Mouse (Mus musculus): Measurements from ENCODE around the gene Golga7b. TPM values are rescaled to one million over a fixed set of nuclear protein-coding genes. Genes with fewer than 3 reads are reported as not detected.
A peak's percentile ranks its signal among the peaks of the same experiment; 100 is the strongest.

Gene Golga7b
- polyA plus RNA-seq, 1 experiment: 33.7 TPM

- TF ChIP-seq CTCF (IDR thresholded peaks at IDR 0.05; ENCODE audit: borderline replicate concordance, extremely low read depth, insufficient read depth, insufficient read length): peak; percentile 32; the same call in 1 of the 2 replicates
- TF ChIP-seq POLR2A (IDR thresholded peaks at IDR 0.05; ENCODE audit: borderline replicate concordance, extremely low read depth, insufficient read depth, insufficient read length, poor library complexity, severe bottlenecking): no peak
- DNase-seq (ENCODE audit: low read depth): peak; percentile 87
Observed at GRCm38 (mm10) chr19:42255784-42256610, 8.6 kb downstream of the Golga7b start.

GRCm38 (mm10) chr19:42256611-42257240, 9.4 kb downstream of the Golga7b start:
- peak; percentile 83 for DNase-seq (ENCODE audit: low read depth)
- TF ChIP-seq POLR2A (IDR thresholded peaks at IDR 0.05; ENCODE audit: borderline replicate concordance, extremely low read depth, insufficient read depth, insufficient read length, poor library complexity, severe bottlenecking) (no peak), CTCF (IDR thresholded peaks at IDR 0.05; ENCODE audit: borderline replicate concordance, extremely low read depth, insufficient read depth, insufficient read length) (no peak)

- TF ChIP-seq CTCF (IDR thresholded peaks at IDR 0.05; ENCODE audit: borderline replicate concordance, extremely low read depth, insufficient read depth, insufficient read length) (no peak), POLR2A (IDR thresholded peaks at IDR 0.05; ENCODE audit: borderline replicate concordance, extremely low read depth, insufficient read depth, insufficient read length, poor library complexity, severe bottlenecking) (no peak)
- no peak for DNase-seq (ENCODE audit: low read depth)
Observed at GRCm38 (mm10) chr19:42257241-42257635, 9.9 kb downstream of the Golga7b start.

- no peak for TF ChIP-seq CTCF (IDR thresholded peaks at IDR 0.05; ENCODE audit: borderline replicate concordance, extremely low read depth, insufficient read depth, insufficient read length)
- no peak for TF ChIP-seq POLR2A (IDR thresholded peaks at IDR 0.05; ENCODE audit: borderline replicate concordance, extremely low read depth, insufficient read depth, insufficient read length, poor library complexity, severe bottlenecking)
- DNase-seq (ENCODE audit: low read depth): no peak
Observed at GRCm38 (mm10) chr19:42258031-42258430, 10.7 kb downstream of the Golga7b start.

GRCm38 (mm10) chr19:42258596-42258995, 11.2 kb downstream of the Golga7b start:
- TF ChIP-seq POLR2A (IDR thresholded peaks at IDR 0.05; ENCODE audit: borderline replicate concordance, extremely low read depth, insufficient read depth, insufficient read length, poor library complexity, severe bottlenecking) (no peak), CTCF (IDR thresholded peaks at IDR 0.05; ENCODE audit: borderline replicate concordance, extremely low read depth, insufficient read depth, insufficient read length) (no peak)
- no peak for DNase-seq (ENCODE audit: low read depth)

GRCm38 (mm10) chr19:42260486-42260885, 13.1 kb downstream of the Golga7b start:
- TF ChIP-seq POLR2A (IDR thresholded peaks at IDR 0.05; ENCODE audit: borderline replicate concordance, extremely low read depth, insufficient read depth, insufficient read length, poor library complexity, severe bottlenecking): no peak
- no peak for TF ChIP-seq CTCF (IDR thresholded peaks at IDR 0.05; ENCODE audit: borderline replicate concordance, extremely low read depth, insufficient read depth, insufficient read length)
- peak; percentile 17 for DNase-seq (ENCODE audit: low read depth)

GRCm38 (mm10) chr19:42263524-42263923, 16.1 kb downstream of the Golga7b start:
- DNase-seq (ENCODE audit: low read depth): no peak
- TF ChIP-seq CTCF (IDR thresholded peaks at IDR 0.05; ENCODE audit: borderline replicate concordance, extremely low read depth, insufficient read depth, insufficient read length) (no peak), POLR2A (IDR thresholded peaks at IDR 0.05; ENCODE audit: borderline replicate concordance, extremely low read depth, insufficient read depth, insufficient read length, poor library complexity, severe bottlenecking) (no peak)

- no peak for TF ChIP-seq POLR2A (IDR thresholded peaks at IDR 0.05; ENCODE audit: borderline replicate concordance, extremely low read depth, insufficient read depth, insufficient read length, poor library complexity, severe bottlenecking)
- no peak for TF ChIP-seq CTCF (IDR thresholded peaks at IDR 0.05; ENCODE audit: borderline replicate concordance, extremely low read depth, insufficient read depth, insufficient read length)
- peak; percentile 61 for DNase-seq (ENCODE audit: low read depth)
Observed at GRCm38 (mm10) chr19:42268337-42268736, 21.0 kb downstream of the Golga7b start.

GRCm38 (mm10) chr19:42270119-42270518, 22.7 kb downstream of the Golga7b start:
- DNase-seq (ENCODE audit: low read depth): no peak
- TF ChIP-seq CTCF (IDR thresholded peaks at IDR 0.05; ENCODE audit: borderline replicate concordance, extremely low read depth, insufficient read depth, insufficient read length): no peak
- no peak for TF ChIP-seq POLR2A (IDR thresholded peaks at IDR 0.05; ENCODE audit: borderline replicate concordance, extremely low read depth, insufficient read depth, insufficient read length, poor library complexity, severe bottlenecking)

- no peak for DNase-seq (ENCODE audit: low read depth)
- no peak for TF ChIP-seq POLR2A (IDR thresholded peaks at IDR 0.05; ENCODE audit: borderline replicate concordance, extremely low read depth, insufficient read depth, insufficient read length, poor library complexity, severe bottlenecking)
- no peak for TF ChIP-seq CTCF (IDR thresholded peaks at IDR 0.05; ENCODE audit: borderline replicate concordance, extremely low read depth, insufficient read depth, insufficient read length)
Observed at GRCm38 (mm10) chr19:42271182-42271581, 23.8 kb downstream of the Golga7b start.

GRCm38 (mm10) chr19:42272003-42272963, 24.9 kb downstream of the Golga7b start:
- TF ChIP-seq CTCF (IDR thresholded peaks at IDR 0.05; ENCODE audit: borderline replicate concordance, extremely low read depth, insufficient read depth, insufficient read length): peak; percentile 88
- TF ChIP-seq POLR2A (IDR thresholded peaks at IDR 0.05; ENCODE audit: borderline replicate concordance, extremely low read depth, insufficient read depth, insufficient read length, poor library complexity, severe bottlenecking): no peak

More at GRCm38 (mm10) chr19:42272003-42272963, 24.9 kb downstream of the Golga7b start:
- DNase-seq (ENCODE audit: low read depth): peak; percentile 86

Data from brain, embryonic 14.5 days (tissue).